Mouse (Mus musculus) layer of hippocampus, adult 9-10 months (tissue): ENCODE measurements around the gene Nckap5l.
"Not testable (repeated sequence)": the region's sequence is repeated elsewhere in the genome, so short reads cannot be mapped to it uniquely, and the experiment has no call there.

Source experiments
- DNase-seq: peaks from one replicate; pipeline ENCODE4 v3.0.0; 2022; ENCODE audit warnings: low spot score

The Nckap5l gene

DNA sequence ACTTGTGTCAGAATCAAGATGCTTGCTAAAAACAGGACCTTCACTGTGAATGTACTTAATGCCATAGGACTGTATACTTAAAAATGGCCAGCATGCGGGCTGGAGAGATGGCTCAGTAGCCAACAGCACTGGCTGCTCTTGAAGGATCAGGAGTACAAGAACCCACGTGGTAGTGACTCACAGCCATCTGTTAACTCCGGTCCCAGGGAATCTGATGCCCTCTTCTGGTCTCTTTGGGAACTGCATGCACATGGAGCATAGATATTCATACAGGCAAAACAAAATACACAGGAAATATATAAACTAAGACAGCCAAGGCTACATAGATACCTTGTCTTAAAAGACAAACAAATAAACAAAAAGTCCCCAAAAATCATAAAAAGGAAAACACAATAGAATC, 11.5 kb upstream of the Nckap5l start:
- peak; percentile 81 for DNase-seq

DNA sequence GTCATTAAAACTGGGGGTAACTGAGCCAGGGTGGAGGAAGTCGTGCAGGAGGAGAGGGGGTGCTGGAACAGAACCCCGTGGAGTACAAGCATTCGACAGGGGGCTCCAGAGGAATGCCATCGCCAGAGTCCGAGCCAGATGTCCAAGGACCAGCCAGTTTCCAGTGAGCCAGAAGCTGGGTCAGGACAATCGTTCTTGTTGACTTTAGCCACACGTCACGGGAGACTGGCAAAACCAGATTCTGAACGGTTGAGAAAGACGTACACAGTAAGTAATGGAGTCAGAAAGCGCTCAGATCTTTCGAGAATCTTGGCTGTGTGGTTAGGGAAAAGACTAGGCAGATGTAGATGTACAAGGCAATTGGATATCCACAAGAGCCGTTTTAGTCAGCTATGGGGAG, 5.6 kb upstream of the Nckap5l start:
- DNase-seq: no peak

DNA sequence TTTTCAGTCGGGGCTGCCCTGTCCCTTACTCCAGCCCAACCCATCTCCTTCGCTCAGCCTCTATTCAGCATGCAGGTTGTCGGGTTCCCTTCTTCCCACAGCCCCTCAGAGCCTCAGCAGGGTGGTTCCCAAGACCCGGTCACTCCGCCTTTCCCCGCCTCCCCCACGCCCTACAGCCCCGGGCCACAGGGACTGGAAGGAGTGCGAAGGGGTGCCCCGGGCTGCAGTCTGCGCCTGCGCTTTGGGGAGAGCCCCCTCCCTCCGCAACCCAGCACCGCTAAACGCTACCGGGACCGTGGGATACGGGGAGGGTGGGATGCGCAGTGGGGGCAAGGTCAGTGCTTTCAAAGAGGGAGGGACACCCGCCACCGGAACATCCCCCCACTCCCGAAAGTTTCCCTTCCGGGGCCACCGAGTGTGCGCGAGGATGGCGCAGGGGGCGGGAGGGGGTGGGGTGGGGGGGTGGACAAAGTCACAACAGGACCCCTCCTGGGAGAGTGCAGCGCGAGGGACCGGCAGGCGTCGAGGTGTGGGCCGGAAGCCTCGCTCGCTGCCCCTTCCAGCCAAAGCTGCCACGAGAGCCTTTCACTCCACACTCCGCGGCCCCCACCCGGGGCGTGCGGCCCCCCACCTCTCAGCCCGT, 464 bp downstream of the Nckap5l start:
- no peak for DNase-seq

DNA sequence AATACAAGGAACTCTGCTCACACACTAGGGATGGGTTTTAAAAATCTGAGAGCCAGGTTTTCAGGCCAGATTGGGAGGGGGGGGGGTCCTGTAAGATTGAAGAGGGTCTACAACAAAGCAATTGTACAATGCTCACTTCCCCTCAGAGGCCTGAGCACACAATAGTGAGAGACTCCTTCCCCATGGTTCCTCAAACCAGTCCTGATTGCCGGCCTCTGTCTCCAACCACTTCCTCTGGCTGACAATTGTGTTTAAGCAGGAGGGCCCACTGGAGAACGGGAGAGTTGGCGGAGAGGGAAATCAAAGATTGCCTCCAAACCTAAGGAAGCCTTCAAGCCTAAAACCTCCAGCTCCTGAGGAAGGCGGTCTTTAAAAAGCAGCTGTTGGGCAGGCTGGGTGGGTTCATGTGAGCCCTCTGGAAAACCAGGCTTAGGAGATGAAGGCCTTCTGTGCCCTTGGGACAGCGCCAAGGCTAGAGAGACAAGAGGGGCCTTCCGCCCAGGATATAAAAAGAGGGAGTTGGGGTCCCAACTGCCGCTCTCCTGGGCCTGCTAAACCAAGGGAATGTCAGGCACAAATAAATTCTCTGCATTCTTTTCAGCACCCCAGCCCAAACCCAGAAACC, 1.1 kb downstream of the Nckap5l start:
- no peak for DNase-seq

DNA sequence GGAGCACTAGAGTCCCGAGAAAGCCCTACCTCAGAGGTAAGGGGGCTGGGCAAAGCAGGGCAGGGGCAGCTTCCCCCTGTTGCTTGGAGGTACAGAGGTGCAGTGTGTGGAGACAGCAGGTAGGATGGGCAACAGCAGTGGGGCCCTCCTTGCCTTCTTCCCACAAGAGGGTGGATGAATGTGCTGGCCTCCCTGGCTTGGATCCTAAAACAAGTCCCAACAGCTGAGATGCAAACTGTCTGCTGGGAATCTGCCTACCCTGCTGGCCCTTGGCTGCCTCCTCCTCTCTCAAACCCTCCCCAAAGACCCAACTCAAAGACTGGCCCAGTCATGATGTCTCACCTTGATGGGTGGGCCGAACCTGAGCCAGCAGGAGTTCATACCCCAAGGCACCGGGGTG, 2.1 kb downstream of the Nckap5l start:
- no peak for DNase-seq

DNA sequence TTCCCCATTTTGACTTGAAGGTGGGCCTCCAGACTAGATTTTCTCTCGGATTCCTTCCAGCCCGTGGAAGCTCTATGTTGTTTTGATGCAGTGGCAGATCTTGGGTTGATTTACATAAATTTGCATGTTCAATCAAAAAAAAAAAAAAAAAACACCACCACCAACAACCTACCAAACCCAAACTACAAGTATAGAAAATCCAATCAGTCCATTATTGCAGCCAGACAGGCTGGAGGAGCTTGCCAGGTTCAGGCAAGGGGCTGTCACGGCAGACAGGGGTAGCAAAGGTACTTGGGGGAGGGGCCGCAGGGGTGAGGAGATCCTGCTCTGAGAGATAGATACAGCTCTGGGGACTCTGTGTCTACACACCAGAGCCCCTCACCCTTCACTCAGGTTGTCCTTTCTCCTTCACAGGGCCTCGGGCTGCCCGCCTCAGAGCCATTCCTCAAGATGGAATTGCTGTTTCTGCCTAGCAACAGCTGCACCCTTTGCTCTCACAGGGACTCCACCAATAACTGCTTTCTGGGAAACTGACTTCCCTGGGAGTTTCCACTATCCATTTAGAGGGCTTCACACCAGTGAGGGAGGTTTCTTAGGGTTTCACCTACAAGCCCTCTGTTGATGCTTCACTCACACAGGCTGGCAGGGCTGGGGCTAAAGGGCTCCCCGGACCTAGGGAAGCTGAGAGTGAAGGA, 2.8 kb downstream of the Nckap5l start:
- no peak for DNase-seq

DNA sequence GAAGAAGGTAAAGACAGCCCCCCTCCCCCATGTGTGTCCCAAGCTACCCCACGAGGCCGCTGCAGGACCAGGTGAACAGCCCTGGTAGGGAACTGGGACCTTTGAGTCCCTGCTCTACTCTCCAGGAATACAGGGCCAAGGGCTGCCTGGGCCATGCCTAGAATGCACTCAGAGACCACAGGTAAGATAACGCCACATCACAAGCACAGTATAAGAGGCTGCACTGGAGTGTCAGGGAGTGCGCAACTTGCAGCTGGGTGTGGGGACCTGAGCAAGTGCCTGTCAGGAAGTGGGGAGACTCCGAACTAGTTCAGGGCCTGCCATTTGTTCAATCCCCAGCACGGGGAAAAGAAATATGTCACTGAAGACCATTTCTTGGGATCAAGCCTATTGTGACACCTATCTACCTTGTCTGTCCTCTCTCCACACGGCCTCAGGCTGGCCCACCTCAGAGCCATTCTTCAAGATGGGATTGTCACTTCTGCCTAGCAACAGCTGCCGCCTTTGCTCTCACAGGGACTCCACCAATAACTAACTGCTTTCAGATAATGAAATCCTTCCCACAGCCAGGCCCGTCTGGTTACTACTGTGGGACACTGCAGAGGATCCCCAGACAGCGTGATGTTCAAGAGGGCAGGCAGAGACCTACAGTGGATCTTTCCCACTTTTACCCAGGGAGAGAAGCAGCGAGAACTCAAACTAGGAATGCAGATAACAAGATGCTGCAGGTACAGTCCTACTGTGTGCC, 4.2 kb downstream of the Nckap5l start:
- no peak for DNase-seq

DNA sequence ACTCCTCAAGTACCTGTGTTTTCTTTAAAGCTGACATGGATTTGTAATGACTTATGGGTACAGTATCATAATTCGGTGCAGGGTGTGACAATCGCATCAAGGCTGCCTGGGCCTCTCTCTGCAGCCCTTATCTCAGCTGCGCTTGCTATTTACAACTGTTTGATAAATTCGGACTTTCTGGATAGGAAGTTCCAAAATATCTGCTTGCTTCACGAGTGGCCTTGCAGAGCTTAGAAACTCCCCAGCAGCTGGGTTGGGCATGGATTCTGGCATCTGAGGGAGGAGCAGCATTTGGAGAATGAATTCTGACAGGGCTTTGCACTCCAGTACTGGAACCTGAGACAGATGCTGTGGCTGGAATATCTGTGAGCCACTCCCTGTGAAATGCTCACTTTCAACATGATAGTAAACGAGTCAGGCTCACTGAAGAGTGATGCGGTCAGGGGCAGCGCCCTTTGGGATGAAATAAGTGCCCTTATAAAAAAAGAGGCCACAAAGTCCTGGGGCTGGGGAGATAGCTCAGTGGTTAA, 7.7 kb downstream of the Nckap5l start:
- no peak for DNase-seq

DNA sequence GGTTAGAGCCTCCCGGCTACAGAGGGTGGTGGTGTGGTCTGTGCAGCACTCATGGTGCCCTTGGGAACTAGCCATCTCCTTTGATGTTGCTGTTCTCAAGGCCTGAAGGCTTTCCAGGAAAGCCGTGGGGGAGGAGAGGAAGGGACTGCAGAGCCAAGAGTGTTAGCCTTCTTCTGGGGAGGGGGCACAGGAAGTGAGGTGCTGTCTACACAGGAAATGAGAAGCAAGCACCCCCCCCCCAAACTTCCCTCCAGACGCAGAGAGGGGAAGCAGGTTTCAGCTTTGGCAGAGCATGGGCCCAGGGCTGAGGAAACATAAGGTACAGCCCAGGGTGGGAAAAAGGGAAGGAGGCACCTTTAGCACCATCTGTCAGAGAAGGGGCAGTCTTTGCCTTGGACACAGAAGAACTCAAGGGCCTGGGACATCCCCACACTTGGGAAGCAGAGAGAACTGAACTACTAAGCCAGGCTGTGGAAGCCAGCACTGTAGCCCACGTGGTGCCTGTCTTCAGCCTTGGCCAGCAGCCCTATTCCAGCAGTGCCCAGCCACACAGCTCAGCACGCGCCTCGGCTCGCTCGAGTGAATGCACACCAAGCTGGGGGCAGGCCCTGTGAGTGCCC, 8.3 kb downstream of the Nckap5l start:
- DNase-seq: no peak

DNA sequence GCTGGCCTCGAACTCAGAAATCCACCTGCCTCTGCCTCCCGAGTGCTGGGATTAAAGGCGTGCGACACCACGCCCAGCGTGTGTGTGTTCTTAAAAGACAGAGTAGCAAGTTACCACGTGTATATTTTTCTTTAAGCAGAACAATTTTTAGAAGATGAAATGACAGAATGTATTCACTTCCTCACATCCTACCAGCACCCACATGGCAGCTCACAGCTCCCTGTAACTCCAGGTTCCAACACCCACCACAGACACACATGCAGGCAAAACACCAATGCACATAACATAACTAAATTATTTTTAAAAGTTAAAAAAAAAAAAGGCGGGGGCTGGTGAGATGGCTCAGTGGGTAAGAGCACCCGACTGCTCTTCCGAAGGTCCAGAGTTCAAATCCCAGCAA, 11.4 kb downstream of the Nckap5l start:
- DNase-seq: not testable (repeated sequence)

DNA sequence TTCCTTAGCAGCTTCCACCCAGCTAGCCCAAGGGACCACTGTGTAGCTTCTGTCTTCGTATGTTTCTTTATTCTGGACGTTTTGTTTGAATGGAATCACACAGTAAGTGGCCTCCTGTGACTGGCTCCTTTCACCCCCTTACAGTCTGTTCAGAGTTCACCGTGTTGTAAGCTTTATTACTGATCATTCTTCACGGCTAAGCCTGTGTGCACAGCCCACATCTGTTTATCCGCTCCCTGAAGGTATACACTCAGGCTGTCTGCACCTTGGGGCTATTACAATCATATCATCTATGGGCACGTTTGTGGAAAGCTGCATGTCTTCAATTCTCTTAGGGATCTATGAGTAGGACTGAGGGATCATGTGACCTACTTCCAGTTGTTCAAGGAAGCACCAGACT, 12.0 kb downstream of the Nckap5l start:
- DNase-seq: no peak

DNA sequence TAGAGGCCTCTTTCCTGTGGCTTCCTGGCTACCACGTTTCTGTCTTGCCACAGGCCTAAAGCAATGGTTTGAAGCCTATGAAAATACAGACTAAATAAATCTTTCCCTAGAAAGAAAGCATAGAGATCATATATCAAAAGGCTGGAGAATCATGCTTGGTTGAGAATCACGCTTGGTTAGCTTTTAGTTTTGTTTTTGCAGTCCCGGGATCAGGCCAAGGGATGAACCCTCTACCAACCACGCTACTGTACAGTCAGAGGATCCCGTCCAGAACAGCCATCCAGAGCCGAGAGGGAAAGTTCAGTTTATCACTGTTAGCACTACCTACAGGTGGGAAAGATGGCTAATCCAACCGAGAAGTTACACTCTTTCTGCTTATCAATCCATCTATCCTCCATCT, 15.2 kb downstream of the Nckap5l start:
- no peak for DNase-seq

DNA sequence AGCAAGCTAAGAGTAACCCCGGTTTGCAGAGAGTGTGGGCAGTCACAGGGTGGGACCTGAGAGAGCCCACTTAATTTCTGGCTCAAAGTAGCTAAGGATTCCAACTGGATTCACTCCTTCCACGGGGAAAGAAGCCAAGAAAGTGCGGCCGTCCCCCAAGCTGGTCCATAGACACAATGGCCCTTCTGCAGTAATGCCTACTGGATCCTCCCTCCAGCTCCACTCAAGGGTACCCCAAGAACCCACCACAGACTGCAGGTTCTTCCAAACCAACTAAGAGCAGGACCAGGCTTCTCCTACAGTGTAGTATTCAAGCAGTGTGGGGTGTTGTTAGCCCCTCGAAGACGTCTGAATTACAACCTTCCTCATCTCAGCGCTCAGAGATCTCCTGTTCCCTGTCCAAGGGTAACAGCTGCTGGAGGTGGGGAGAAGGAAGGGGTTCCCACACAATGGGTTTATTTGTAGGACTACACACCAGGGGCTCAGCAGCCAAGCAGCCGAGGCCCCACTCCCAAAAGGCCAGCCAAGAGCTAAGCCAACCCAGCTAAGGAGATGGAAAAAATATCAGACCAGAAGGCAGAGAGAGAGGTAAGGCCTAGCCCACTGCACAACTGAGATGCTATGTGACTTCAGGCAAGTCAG, 16.6 kb downstream of the Nckap5l start:
- no peak for DNase-seq

DNA sequence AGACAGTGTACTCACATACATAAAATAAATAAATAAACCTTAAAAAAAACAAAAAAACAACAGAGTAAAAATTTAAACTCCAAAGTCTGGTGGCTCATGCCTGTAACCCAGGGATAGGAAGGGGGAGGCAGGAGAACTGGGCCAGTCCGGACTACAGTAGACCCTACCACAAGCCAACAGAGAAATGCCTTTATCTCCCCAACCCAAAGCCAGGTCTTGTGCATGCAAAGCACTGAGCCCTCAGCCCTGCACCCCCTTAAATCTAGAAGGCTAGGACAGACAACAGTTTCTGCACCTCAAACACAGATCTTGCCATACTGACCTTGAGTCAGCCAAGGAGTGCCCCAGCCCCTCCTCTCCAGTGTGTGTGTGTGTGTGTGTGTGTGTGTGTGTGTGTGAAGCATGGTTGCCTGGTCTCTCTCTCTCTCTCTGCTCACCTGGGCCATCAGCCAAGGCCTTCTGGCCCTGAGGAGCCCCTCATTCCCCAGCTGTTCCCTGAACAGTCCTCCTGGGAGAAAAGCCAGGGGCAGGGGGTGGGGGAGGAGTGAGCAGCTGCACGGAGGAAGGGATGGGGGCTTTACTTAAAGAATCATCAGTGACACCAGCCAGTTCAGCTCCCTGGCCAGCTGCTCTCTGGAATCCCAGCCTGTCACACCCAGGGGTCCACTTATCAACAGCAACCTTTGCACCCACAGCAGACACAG, 17.3 kb downstream of the Nckap5l start:
- no peak for DNase-seq

DNA sequence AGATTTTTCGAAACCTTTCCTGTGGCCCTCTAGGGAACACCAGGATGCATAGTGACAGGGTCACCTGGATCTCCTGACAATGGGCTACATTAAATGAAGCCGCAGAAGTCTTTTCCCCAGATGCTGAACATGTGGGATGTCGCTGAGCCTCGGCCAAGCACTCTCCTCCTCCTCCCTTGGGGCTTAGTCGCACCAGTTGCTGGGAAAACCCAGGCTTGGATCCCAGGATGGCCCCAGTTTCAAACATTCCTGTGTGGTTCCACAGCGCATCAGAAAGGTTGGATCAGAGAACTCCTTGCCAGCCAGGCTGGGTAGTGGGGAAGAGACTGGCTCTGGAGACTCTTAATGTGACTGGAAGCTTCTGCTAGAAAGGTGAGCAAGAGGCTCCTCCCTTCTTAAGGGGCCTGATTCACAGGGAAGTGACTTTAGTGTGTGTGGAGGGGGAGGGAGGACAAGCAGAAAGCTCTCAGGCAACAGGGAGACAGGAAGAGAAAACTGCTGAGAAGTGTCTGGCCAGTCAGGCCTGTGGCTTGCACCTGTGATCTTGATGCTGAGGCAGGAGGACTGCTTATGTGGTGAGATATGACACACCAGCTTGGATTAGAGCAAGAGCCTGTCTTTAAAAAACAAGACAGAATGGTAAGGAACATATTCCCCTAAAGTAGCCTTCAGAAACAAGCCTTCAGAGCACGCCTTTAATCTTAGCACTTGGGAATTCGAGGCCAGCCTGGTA, 18.4 kb downstream of the Nckap5l start:
- no peak for DNase-seq

DNA sequence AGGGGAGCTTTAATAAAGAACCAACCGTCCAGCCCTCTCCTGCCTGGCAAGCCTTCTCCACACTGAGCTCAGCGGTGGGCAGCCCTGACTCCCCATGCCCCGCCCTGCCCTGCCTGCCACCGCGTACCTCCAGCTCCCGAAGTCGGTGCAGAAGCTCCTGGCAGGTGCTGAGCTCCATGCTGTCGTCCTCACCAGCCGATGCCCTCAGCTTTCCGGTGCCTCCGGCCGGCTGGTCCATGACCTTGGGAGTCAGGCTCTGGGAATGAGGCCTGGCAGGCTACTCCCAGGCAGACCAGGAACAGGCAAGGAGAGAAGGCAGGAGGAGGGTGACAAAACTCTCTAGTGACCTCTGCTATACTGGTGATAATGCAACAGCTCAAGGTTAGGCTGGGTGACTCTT, 23.6 kb downstream of the Nckap5l start:
- DNase-seq: no peak

DNA sequence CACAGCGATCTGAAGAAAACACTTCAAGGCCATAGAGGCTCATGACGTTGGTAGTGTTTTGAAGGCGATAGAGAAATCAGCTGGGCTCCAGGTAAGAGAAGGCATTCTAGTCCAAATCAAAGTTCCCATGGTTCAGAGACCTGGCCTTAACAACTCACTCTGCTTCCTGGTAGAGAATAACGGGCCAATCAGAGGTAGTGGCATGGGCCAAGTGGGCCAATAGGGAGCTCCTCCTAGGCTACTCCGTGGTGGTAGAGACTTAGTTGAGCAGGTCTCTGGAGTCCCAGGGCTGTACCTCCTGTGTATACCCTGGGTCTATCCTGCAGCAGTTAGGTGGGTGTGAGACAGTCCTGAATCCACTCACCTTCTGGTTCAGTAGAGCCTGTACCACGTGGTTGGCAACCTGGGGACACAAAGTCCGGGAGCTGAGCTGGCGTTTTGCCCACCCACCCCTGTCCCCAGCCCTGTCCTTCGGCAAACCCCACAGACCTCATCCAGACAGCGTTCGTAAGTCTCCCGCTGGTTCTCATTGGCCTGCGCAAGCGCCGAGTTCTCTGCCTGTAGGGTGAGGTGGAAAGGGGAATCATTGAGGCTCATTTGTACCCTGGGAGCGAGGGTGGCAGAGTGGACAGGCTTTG, 24.3 kb downstream of the Nckap5l start:
- DNase-seq: no peak

DNA sequence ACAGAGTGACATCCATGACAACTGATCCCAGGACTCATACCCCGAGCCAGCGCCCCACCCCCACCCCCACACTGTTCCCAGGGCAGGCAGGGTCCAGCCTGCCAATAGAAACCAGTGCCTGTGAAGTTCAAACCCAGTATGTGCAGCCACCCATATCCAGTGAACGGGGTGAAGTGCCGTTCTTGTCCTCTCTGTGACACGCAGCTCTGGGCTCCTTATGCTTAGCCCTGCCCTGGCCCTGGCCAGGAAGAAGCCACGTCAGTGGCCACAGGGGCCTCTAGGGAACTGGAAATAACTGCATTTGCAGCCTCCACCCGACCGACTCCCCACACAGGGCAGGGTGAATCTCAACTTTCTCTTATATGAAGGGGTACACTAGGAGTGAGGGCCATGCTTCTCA, 25.6 kb downstream of the Nckap5l start:
- DNase-seq: no peak

DNA sequence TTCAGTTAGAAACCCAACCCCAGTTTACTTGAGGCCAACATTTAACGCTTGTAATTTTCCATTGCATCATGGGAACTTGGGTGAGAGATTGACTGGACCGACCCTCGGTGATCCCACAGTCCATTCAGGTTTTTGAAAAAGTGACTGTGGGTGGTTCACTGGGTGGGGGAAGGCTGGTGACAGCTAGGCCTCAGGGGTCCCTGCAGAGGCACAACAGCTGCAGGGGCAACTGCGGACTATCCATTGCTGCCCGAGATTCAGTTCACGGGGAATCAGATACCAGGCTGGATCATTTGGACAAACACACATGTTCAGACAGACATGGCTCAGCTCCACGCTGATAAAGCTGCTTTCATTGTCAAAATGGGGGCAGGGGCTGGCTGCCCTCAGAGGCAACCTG, 26.0 kb downstream of the Nckap5l start:
- DNase-seq: no peak

DNA sequence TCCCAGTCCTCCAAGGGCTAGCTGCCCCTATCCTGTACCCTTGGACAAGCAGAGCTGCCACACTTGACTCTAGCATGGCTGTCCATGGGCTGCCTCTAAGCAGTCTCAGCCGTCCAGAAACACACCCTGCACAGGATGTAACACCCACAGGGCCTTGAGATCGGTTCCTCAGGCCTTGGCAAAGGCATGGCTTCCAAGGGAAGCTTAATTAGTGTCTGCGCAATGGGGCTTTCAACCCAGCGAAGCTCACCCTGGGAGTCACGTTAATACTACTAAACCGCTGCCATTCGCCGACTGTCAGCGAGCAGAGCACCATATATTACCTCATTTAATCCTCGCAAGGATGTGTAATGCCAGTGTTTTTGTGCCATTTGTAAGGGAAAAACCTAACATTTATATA, 26.5 kb downstream of the Nckap5l start:
- DNase-seq: no peak
